Mouse (Mus musculus): Measurements from ENCODE around the gene Cypt4.
"Not testable (repeated sequence)": the region's sequence is repeated elsewhere in the genome, so short reads cannot be mapped to it uniquely, and the experiment has no call there.

Gene Cypt4

DNA sequence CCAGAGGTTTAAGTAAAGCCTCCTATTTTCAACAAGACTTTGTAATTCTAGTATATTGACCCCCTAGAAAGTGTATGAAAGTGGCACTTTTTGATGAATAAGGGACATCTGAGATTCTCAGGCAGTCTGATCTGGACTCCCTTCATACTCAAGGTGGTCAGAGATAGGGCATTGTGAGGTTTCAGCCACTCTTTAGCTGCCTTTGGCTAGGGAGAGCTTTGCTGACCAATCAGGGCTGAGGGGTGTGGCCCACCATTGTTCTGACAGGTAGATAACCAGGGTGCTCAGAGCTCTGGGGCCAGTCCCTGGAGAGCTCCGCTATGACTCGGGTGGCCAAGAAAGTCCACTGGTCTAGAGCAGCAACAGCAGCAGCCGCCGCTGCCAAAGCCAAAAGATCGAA is at the start of gene Cypt4:
Cypt4 (plus strand) TSS at position 301 of the 400 bp plus-strand sequence.
- DNase-seq (ENCODE audit: extremely low spot score): no peak

- DNase-seq (ENCODE audit: extremely low spot score): not testable (repeated sequence)
These were observed 12.3 kb downstream of the Cypt4 start for GRCm38 (mm10) chr9:24637341-24637740.
